Comparison of ENCODE assay signal across 26 mouse cellular contexts in genomic region chr2:137002031-137002430, GRCm38 (mm10).
DNase-seq lines count a peak whose midpoint lies in the region; ATAC-seq and TF ChIP-seq lines count a peak whose summit lies in the region.
"Had no signal": no experiment of that assay in that cellular context is flagged by ENCODE, and none has a peak within 500 bp of the region (broad histone marks: within the 10 kb centered on the region; RNA-seq: fewer than 3 reads in every experiment).

No protein-coding gene starts in this region.

- H3K4me3 ChIP-seq in left cerebral cortex, adult 2 months: no peak overlapping the region
- H3K4me3 ChIP-seq: embryonic facial prominence, embryonic 13.5 days; embryonic facial prominence, embryonic 15.5 days; erythroblast, embryonic 14.5 days; forebrain, embryonic 10.5 days; forebrain, embryonic 12.5 days had no signal

- intact Hi-C loops in left cerebral cortex, adult 2 months (cut with DNase I): no loop called here

- no peak overlapping the region for H3K27ac ChIP-seq in left cerebral cortex, adult 2 months
- H3K27ac ChIP-seq: embryonic facial prominence, embryonic 13.5 days; embryonic facial prominence, embryonic 15.5 days; forebrain, embryonic 10.5 days; forebrain, embryonic 12.5 days had no signal

- peak; percentile 26 for DNase-seq in 416B (ENCODE audit: low read depth)
- no peak for DNase-seq in adrenal gland, adult 18-20 months (ENCODE audit: low spot score in 2 of 2)
- no peak for DNase-seq in left cerebral cortex, adult 2 months (ENCODE audit: extremely low spot score in 1 of 2, low spot score in 2 of 2)
- DNase-seq: adrenal gland, adult 2 months; adrenal gland, postnatal 10 days; adrenal gland, postnatal 25 days; B cell, adult 2 months; cerebellum, adult 11 months; cerebellum, adult 18-20 months; cerebellum, adult 8-10 months; cerebellum, adult 9-11 months; cerebellum, postnatal 14 days; cerebellum, postnatal 36 days; embryo, embryonic 11 days had no signal

- ATAC-seq in granulocyte monocyte progenitor cell, adult 5-6 weeks (replicated peaks; ENCODE audit: poor library complexity, severe bottlenecking): peak; percentile 81
- ATAC-seq in megakaryocyte progenitor cell, adult 5-6 weeks (replicated peaks; ENCODE audit: poor library complexity): peak; percentile 74
- ATAC-seq: activated CD4-positive, CD25-positive, alpha-beta regulatory T cell, adult 4 months; CD4-positive, CD25-positive, alpha-beta regulatory T cell, adult 4 months; forebrain, embryonic 14.5 days; forebrain, embryonic 16.5 days; Patski had no signal

- no peak for TF ChIP-seq CTCF in left cerebral cortex, adult 2 months (IDR thresholded peaks at IDR 0.05)
